Mouse (Mus musculus) liver, embryonic 15.5 days (tissue): ENCODE results near the gene Sec61b. TPM values are rescaled to one million over a fixed set of nuclear protein-coding genes. Genes with fewer than 3 reads are reported as not detected.

Source experiments
- ATAC-seq: fragments of 200-750 bp; cut with Nextera tagmentation; 2 replicates; pipeline ENCODE4 v1.8.0; 2017; ENCODE audit warnings: moderate number of reproducible peaks, mild to moderate bottlenecking, moderate library complexity; ENCODE audit not compliant: insufficient read depth
- H3K27ac ChIP-seq: fragments of 300-500 bp; sonication (generic); replicated peaks from 2 replicates; pipeline ENCODE4 v1.5.1; 2015; ENCODE audit warnings: mild to moderate bottlenecking, inconsistent platforms
- H3K27me3 ChIP-seq: fragments of 300-500 bp; sonication (generic); 2 replicates; pipeline ENCODE4 v1.6.1; 2015; ENCODE audit warnings: mild to moderate bottlenecking, inconsistent platforms
- H3K36me3 ChIP-seq: fragments of 300-500 bp; sonication (generic); replicated peaks from 2 replicates; pipeline ENCODE4 v1.6.1; 2015; ENCODE audit warnings: moderate library complexity, mild to moderate bottlenecking, inconsistent platforms
- H3K4me1 ChIP-seq: fragments of 300-500 bp; sonication (generic); replicated peaks from 2 replicates; pipeline ENCODE4 v1.6.1; 2015; ENCODE audit warnings: inconsistent platforms
- H3K4me2 ChIP-seq: fragments of 300-500 bp; sonication (generic); 2 replicates; pipeline ENCODE4 v1.6.1; 2015; ENCODE audit warnings: moderate library complexity, mild to moderate bottlenecking, inconsistent platforms
- H3K4me3 ChIP-seq: fragments of 300-500 bp; sonication (generic); replicated peaks from 2 replicates; pipeline ENCODE4 v1.5.1; 2015; ENCODE audit warnings: mild to moderate bottlenecking, inconsistent platforms
- H3K9ac ChIP-seq: fragments of 300-500 bp; sonication (generic); 2 replicates; pipeline ENCODE4 v1.6.1; 2015; ENCODE audit warnings: moderate library complexity, mild to moderate bottlenecking, inconsistent platforms
- H3K9me3 ChIP-seq: fragments of 300-500 bp; sonication (generic); replicated peaks from 2 replicates; pipeline ENCODE4 v1.6.1; 2016; ENCODE audit warnings: inconsistent platforms
- WGBS: fragments of 180-500 bp; shearing (Covaris S2); methylation state at CpG from one replicate; pipeline ENCODE4 v1.1.7; 2015; ENCODE audit warnings: mixed read lengths; ENCODE audit not compliant: insufficient replicate concordance; 5-methylcytosine and 5-hydroxymethylcytosine counted together
- polyA plus RNA-seq: library from polyadenylated mRNA; unstranded; fragments of >200 nt; fragmentation: Nextera tagmentation; extraction: Ambion mirVana; gene quantifications from 2 replicates; pipeline ENCODE4 v1.2.1, GENCODE M21; 2015

Sec61b gene
- polyA plus RNA-seq, 1 experiment from 2014 or later = 230 TPM

DNA sequence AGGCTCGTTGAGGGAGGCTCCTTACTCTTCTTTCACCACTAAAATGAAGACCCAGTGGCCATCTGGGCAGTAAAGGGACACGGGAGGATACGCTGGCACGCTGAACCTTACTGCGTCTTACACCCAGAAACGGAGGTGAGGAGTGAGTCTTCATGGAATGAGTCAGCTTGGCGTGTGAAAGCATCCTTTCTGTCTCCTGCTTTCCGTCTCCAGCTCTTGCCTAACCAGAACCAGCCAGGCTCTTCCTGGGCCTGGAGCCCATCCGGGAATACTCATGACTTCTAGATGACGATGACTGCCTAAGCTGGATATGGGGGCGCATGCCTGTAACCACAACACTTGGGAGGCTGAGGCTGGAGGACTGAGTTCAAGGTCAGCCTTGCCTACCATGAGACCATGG is 33.5 kb upstream of the Sec61b start:
- Histone ChIP-seq H3K27me3 (peaks cover 14% of the 10 kb centered on the region; the same call in 1 of the 2 replicates), H3K36me3 (no peaks in the 10 kb centered on the region), H3K4me2 (no peak overlapping the region), H3K9ac (no peak overlapping the region), H3K9me3 (no peaks in the 10 kb centered on the region), H3K27ac (no peak overlapping the region), H3K4me1 (peaks cover 9% of the 10 kb centered on the region), H3K4me3 (no peak overlapping the region)
- ATAC-seq = no peak
- WGBS = 73% methylated on average over 11 of the region's 11 CpGs

DNA sequence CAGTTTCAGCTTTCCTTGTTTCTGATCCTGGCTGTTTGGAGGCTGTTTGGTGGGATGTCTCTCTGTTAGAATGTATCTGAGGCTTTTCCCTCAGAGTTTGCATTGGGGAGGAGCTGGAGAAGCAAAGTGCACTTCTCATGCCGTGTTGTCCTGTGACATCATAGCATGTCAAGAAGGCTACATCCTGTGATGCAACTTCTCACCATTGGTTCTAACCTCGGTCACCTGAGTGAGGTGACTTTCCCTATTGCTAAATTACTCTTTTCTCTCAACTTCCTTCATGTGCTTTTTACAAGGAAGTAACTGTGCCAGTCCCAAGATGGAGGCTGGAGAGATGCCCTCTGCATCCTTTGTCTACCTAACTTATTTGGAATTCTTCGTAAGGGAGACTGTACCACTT is 25.9 kb upstream of the Sec61b start:
- 63% methylated on average over 3 of the region's 3 CpGs for whole genome bisulfite sequencing
- Histone ChIP-seq H3K4me3 (no peak overlapping the region), H3K9me3 (no peaks in the 10 kb centered on the region), H3K4me1 (no peaks in the 10 kb centered on the region), H3K36me3 (no peaks in the 10 kb centered on the region), H3K27me3 (peaks cover 8% of the 10 kb centered on the region; the same call in 1 of the 2 replicates), H3K9ac (no peak overlapping the region), H3K4me2 (no peak overlapping the region), H3K27ac (no peak overlapping the region)
- ATAC-seq = no peak

DNA sequence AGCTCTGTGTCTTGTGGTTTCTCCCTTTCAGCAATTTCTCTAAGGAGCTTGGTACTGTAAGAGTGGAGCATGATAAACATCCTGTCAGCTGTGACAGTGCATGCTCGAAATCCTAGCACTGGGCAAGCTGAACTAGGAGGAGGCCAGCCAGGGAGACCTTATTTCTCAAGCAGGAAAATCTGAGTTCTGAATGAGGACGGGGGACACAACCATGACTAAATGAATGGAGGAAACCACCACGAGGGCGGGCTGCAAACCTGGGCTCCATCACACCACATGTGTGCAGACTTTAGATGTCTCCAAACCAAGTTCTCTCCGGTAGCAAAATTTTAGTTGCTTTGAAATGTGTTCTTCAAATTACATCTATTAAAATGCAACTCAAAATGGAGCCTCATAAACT is 25.3 kb upstream of the Sec61b start:
- Histone ChIP-seq H3K9ac (no peak overlapping the region), H3K4me3 (no peak overlapping the region), H3K27ac (no peak overlapping the region), H3K4me1 (no peaks in the 10 kb centered on the region), H3K9me3 (no peaks in the 10 kb centered on the region), H3K4me2 (no peak overlapping the region), H3K27me3 (peaks cover 8% of the 10 kb centered on the region; the same call in 1 of the 2 replicates), H3K36me3 (no peaks in the 10 kb centered on the region)
- ATAC-seq = no peak
- WGBS = 34% methylated on average over 5 of the region's 5 CpGs

DNA sequence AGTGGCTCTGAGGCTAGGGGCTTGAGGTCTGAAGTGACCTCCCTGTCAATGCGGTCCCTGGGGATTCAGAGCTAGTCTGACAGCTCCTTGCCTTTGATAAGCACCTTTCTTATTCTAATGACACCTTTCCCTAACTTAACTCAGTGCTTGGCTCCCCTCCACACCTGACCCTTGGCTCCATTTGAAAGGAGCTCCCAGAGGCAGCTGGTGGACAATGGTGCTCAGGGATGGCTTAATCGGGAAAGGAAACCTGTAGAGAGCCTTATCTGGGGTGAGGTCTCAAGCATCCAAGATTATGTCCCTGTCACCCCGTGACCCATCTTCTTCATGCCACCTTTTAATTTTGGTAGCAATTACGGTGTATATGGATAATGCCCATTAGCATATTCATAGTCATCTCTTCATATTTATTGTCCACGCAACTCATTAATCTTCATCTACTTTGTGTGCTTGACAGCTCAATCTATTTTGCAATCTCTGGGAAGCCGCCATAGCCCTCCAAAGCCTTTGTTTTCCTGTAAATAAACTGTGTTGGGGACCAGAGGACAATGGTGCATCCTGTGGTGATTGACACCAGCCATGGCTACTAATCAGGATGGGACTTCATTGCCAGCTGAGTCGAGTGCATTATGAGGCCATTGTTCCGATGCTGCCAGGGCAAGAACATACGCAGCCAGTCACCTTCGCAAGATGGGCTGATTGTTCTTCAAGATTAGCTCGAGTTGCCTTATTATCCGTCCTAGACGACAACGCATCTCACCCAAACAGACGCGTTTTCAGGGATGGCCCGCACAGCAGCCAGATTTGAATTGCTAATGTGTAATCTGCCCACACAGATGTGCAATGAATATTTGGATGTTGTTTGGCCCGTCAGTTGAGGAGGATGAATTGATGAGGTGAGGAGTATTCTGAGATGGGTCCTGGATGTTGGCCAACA is 24.6 kb upstream of the Sec61b start:
- Histone ChIP-seq H3K36me3 (no peaks in the 10 kb centered on the region), H3K9me3 (no peaks in the 10 kb centered on the region), H3K9ac (no peak overlapping the region), H3K27ac (no peak overlapping the region), H3K4me2 (no peak overlapping the region), H3K27me3 (peaks cover 8% of the 10 kb centered on the region; the same call in 1 of the 2 replicates), H3K4me1 (no peaks in the 10 kb centered on the region), H3K4me3 (no peak overlapping the region)
- ATAC-seq = no peak
- whole genome bisulfite sequencing = 31% methylated on average over 18 of the region's 18 CpGs

DNA sequence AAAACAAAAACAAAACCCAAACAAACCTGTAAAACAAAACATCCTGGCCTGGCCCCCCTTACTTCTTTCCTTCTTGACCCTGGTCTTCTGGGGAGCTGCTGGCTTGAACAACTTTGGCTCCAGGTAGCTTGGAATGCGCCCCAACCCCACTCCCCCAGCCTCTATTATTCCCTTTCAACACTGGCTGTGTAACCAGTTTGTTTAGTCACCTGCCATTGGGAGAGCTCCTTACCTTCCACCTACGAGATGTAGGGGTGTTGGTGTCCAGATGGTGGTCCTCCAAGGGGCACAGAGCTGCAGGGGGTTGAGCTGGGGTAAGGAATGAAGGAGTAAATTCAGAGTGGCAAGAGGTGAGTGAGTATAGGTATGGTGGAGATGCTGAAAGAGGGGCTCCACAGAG is 7.3 kb upstream of the Sec61b start:
- no peak overlapping the region for H3K4me2 ChIP-seq
- no peak overlapping the region for H3K27ac ChIP-seq
- peaks cover 48% of the 10 kb centered on the region for H3K36me3 ChIP-seq
- no peak for ATAC-seq
- no peak overlapping the region for H3K4me3 ChIP-seq
- no peaks in the 10 kb centered on the region for H3K9me3 ChIP-seq
- 76% methylated on average over 2 of the region's 2 CpGs for WGBS
- no peak overlapping the region for H3K9ac ChIP-seq
- H3K4me1 ChIP-seq = no peaks in the 10 kb centered on the region; the same call in 1 of the 2 replicates
- no peaks in the 10 kb centered on the region for H3K27me3 ChIP-seq

DNA sequence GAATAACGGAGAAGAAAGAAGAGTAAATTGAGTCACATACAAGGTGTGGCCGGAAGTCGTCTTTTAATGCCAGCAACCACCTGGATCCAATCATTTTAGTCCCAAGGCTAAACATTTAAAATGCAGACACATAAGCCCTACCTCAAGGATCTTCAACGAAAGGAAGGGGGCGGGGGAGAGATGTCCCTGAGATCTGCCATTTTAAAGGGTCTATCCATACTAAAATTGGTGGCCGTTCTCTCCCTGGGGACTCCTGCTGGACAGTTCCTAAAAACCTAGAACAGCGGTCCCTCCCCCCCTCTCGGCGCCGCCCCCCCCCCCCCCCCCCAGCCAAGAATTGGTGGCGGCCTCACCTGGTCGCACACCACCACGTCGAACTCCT is 881 bp upstream of the Sec61b start:
- ATAC-seq = no peak
- Histone ChIP-seq H3K4me1 (peaks cover 26% of the 10 kb centered on the region), H3K9me3 (no peaks in the 10 kb centered on the region), H3K4me3 (peak overlapping the region; percentile 87), H3K36me3 (peaks cover 56% of the 10 kb centered on the region), H3K27me3 (no peaks in the 10 kb centered on the region), H3K4me2 (peak overlapping the region; percentile 87), H3K27ac (peak overlapping the region; percentile 90), H3K9ac (peak overlapping the region; percentile 84)
- WGBS = 2% methylated on average over 11 of the region's 14 CpGs

DNA sequence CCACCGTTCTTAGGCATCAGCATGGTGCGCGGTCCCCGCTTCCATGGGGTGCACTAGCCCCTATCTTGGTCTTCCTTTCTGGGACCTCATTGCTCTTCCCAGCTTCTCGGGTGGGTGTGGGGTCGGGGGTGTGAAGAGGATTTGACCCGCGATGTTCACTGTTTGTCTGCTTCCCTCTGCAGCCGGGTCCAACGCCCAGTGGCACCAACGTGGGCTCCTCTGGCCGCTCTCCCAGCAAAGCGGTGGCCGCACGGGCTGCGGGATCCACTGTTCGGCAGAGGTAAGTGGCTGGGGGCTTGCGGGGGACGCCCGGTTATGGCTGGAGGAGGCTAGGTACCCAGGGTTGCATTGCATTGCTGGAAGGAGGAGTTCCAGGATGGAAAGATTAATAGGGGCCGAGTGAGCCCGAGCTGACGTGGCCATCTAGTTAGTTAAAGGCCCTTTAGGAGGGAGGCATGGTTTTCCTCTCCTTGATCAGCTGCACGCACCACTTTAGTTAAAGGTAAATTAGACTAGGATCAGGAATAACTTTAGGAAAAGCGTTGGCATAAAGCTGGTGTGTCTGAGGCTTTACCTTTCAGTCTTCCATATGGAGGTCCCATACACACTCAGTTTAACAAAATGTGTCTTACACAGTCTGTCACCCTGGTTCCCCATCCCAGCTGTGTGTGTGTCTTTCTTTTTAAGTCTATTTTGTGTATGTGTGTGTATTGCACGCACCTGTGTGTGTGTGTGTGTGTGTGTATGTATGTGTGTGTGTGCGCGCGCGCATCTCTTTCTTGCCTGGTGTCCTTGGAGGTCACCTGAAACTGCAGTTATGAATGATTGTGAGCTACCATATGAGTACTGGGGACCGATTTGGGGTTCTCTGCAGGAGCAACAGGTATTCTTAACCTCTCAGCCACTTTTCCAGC is 529 bp downstream of the Sec61b start:
- no peaks in the 10 kb centered on the region for H3K9me3 ChIP-seq
- WGBS = 9% methylated on average over 31 of the region's 31 CpGs

DNA sequence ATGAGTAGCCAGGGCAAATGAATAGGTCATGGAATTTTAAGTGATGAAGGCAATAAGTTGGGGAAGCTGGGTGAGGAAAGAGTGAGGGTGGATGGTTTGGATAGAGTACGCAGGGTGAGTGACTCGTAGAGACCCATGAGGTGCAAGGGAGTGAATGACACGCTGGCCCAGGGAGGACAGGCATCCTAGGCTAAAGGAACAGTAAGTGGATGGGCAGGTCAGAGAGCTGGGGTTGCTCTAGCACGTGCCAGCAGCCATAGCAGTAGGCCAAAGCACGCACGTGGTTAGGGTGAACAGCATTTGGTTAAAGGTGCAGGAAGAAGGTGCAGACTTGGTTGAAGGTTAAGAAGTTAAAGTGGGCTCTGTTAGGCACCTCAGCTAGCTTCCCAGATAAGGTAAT is 3.1 kb downstream of the Sec61b start:
- H3K4me3 ChIP-seq = no peak overlapping the region
- no peaks in the 10 kb centered on the region for H3K9me3 ChIP-seq
- H3K4me1 ChIP-seq = peaks cover 26% of the 10 kb centered on the region
- H3K27me3 ChIP-seq = no peaks in the 10 kb centered on the region
- H3K27ac ChIP-seq = no peak overlapping the region
- ATAC-seq = no peak
- 78% methylated on average over 6 of the region's 6 CpGs for WGBS
- no peak overlapping the region for H3K4me2 ChIP-seq
- H3K9ac ChIP-seq = no peak overlapping the region
- peaks cover 55% of the 10 kb centered on the region for H3K36me3 ChIP-seq

More for the DNA sequence above, 529 bp downstream of the Sec61b start:
- Histone ChIP-seq H3K9ac (peak overlapping the region; percentile 80), H3K4me3 (peak overlapping the region; percentile 87), H3K27me3 (no peaks in the 10 kb centered on the region), H3K27ac (peak overlapping the region; percentile 90), H3K4me1 (peaks cover 26% of the 10 kb centered on the region), H3K4me2 (peak overlapping the region; percentile 87), H3K36me3 (peaks cover 54% of the 10 kb centered on the region)
- peak; percentile 11 for ATAC-seq

DNA sequence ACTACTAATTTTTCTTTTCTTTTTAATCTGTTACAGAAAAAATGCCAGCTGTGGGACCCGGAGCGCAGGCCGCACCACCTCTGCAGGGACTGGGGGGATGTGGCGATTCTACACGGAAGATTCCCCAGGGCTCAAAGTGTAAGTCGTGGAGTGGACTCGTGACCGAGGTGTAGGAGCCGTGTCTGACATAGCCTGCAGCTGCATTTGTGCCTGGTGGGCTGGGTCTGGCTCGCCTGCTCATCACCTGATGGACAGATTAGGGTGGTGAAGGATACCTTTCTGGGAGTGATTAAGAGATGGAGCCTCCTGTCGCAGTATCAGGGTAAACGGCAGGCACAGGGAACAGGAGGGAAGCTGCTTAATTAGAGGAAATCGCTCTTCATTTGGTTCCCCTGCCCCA is 5.6 kb downstream of the Sec61b start:
- ATAC-seq = no peak
- no peaks in the 10 kb centered on the region for H3K27me3 ChIP-seq
- H3K4me3 ChIP-seq = no peak overlapping the region
- 85% methylated on average over 13 of the region's 13 CpGs for WGBS
- peaks cover 14% of the 10 kb centered on the region for H3K4me1 ChIP-seq
- H3K9me3 ChIP-seq = no peaks in the 10 kb centered on the region
- peaks cover 68% of the 10 kb centered on the region for H3K36me3 ChIP-seq
- H3K27ac ChIP-seq = no peak overlapping the region
- H3K9ac ChIP-seq = no peak overlapping the region
- no peak overlapping the region for H3K4me2 ChIP-seq

DNA sequence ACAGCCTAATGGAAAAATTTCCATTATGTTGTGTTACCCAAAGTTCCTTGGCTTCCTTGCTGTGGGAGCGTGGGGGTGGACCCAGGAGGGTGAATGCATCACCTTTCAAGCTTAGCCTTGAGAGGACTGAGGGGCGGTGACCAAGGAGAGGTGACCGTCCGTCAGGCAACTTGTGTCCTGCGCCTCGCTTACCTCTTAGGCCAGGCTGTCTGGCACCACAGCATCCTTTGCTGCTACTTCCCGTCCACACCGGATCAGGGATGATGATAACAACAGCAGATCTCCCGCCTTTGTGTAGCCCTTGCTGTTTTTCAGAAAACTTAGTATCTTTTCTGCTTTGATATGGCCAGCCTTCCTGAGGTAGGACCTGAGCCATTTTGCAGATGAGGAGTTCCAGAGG is 6.1 kb downstream of the Sec61b start:
- Histone ChIP-seq H3K27ac (no peak overlapping the region), H3K4me1 (peaks cover 9% of the 10 kb centered on the region), H3K9me3 (no peaks in the 10 kb centered on the region), H3K4me2 (no peak overlapping the region), H3K27me3 (no peaks in the 10 kb centered on the region), H3K4me3 (no peak overlapping the region), H3K36me3 (peaks cover 68% of the 10 kb centered on the region), H3K9ac (no peak overlapping the region)
- WGBS = 86% methylated on average over 9 of the region's 9 CpGs
- no peak for ATAC-seq

DNA sequence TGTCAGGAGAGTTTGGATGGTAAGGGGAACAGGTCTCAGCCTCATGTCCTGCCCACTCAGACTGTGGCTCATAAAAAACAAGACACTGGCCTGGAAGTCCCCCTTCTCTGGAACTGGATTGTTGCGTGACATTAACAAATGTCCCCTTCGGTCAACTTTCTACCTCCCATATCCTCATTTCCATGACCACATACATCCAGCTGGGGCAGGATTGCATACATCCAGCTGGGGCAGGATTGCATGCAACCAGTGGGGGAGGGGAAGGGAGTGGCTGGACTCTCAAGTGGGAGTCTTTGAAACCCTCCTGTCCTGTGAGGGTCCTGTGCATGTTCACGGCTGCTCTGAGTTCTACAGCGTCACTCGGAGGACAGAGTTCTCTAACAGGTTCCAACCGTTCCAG is 16.8 kb downstream of the Sec61b start:
- H3K4me3 ChIP-seq = no peak overlapping the region
- no peak overlapping the region for H3K9ac ChIP-seq
- H3K4me2 ChIP-seq = no peak overlapping the region
- ATAC-seq = no peak
- WGBS = 73% methylated on average over 6 of the region's 6 CpGs
- H3K27ac ChIP-seq = no peak overlapping the region
- H3K36me3 ChIP-seq = no peaks in the 10 kb centered on the region
- no peaks in the 10 kb centered on the region for H3K9me3 ChIP-seq
- H3K4me1 ChIP-seq = no peaks in the 10 kb centered on the region
- H3K27me3 ChIP-seq = no peaks in the 10 kb centered on the region
